Mouse (Mus musculus) adrenal gland, adult 2 months (tissue): ENCODE data around the gene Stard13. TPM values are rescaled to one million over a fixed set of nuclear protein-coding genes. Genes with fewer than 3 reads are reported as not detected.

Source experiments
- DNase-seq: peaks from one replicate; pipeline ENCODE4 v3.0.0; 2021
- long read RNA-seq: library from polyadenylated mRNA; stranded (forward); transcript quantifications from one replicate; pipeline ENCODE4 v2.0.0, GENCODE M21; 2021
- polyA plus RNA-seq: library from polyadenylated mRNA; depleted of rRNA; stranded (reverse); fragments of >200 nt; gene quantifications from 2 replicates; pipeline ENCODE4 v1.2.3, GENCODE M21; 2012; rRNA removed
- total RNA-seq, 2 experiments: library from RNA; stranded (reverse); gene quantifications; 2 replicates each; pipeline ENCODE4 v1.2.3; 2021

The Stard13 gene
- total RNA-seq (10 to 100 TPM; 11.3 to 20.4 TPM), polyA plus RNA-seq (4.7 and 5.0 TPM in 2 replicates)
- long read RNA-seq, partial matches to known transcripts: 6 of 7 reads
- long read RNA-seq, other reads (novel, unspliced or antisense): 1 of 7 reads

- peak; percentile 73 for DNase-seq
Observed at GRCm38 (mm10) chr5:151233400-151234031, at the start of gene Stard13. TSS of gene Stard13 (minus strand) at chr5:151233836.

GRCm38 (mm10) chr5:151279531-151279930, 45.9 kb upstream of the Stard13 start:
- no peak for DNase-seq

- DNase-seq: no peak
Observed at GRCm38 (mm10) chr5:151277927-151278326, 44.3 kb upstream of the Stard13 start.

- peak; percentile 56 for DNase-seq
Observed at GRCm38 (mm10) chr5:151275986-151276385, 42.4 kb upstream of the Stard13 start.

GRCm38 (mm10) chr5:151274265-151274664, 40.6 kb upstream of the Stard13 start:
- peak; percentile 21 for DNase-seq

- no peak for DNase-seq
Observed at GRCm38 (mm10) chr5:151270815-151271214, 37.2 kb upstream of the Stard13 start.

GRCm38 (mm10) chr5:151266896-151267634, 33.4 kb upstream of the Stard13 start:
- DNase-seq: no peak

- no peak for DNase-seq
Observed at GRCm38 (mm10) chr5:151261558-151261957, 27.9 kb upstream of the Stard13 start.

GRCm38 (mm10) chr5:151252213-151252612, 18.6 kb upstream of the Stard13 start:
- no peak for DNase-seq

- no peak for DNase-seq
Observed at GRCm38 (mm10) chr5:151251656-151252055, 18.0 kb upstream of the Stard13 start.

GRCm38 (mm10) chr5:151248671-151249620, 15.3 kb upstream of the Stard13 start:
- no peak for DNase-seq

- DNase-seq: no peak
Observed at GRCm38 (mm10) chr5:151248084-151248483, 14.4 kb upstream of the Stard13 start.

GRCm38 (mm10) chr5:151247115-151247875, 13.7 kb upstream of the Stard13 start:
- no peak for DNase-seq

GRCm38 (mm10) chr5:151246287-151246686, 12.7 kb upstream of the Stard13 start:
- DNase-seq: no peak

- DNase-seq: no peak
Observed at GRCm38 (mm10) chr5:151245571-151245970, 11.9 kb upstream of the Stard13 start.

- DNase-seq: peak; percentile 9
Observed at GRCm38 (mm10) chr5:151238730-151239129, 5.1 kb upstream of the Stard13 start.

GRCm38 (mm10) chr5:151236411-151236810, 2.8 kb upstream of the Stard13 start:
- no peak for DNase-seq

- no peak for DNase-seq
Observed at GRCm38 (mm10) chr5:151232576-151233299, 898 bp downstream of the Stard13 start.

GRCm38 (mm10) chr5:151231861-151232260, 1.8 kb downstream of the Stard13 start:
- no peak for DNase-seq

- DNase-seq: no peak
Observed at GRCm38 (mm10) chr5:151231411-151231810, 2.2 kb downstream of the Stard13 start.

GRCm38 (mm10) chr5:151230427-151230826, 3.2 kb downstream of the Stard13 start:
- no peak for DNase-seq
